Mouse (Mus musculus) T-cell, adult 2 months (primary cell): ENCODE data around the gene Pacsin2.

Experiments
- DNase-seq: peaks from one replicate; pipeline ENCODE4 v3.0.0; 2022; ENCODE audit warnings: low spot score

The Pacsin2 gene

DNA sequence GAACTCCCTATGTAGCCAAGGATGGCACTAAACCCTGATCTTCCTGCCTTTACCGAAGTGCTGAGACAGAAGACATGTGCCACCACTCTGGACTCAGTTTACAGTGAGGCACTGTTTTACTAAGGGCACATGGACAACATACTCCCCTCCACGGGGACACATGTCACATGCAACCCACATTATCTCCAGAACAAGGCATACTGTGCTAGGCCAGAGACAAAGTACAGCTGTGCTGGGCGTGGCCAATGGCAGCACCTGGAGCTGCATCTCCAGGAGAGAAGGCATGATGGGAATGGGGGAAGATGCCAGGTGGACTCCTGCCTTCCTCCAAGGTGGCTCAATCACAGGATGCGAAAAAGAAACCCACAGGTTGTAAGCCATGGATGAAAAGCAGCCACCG, 135.5 kb downstream of the Pacsin2 start:
- no peak for DNase-seq
